Mouse (Mus musculus) MEL (cell line): ENCODE results near the gene Ogg1.

Experiments used
- CTCF ChIP-seq, 3 experiments: IDR thresholded peaks in 2 of 3; conservative IDR thresholded peaks in 1 of 3; 2 replicates each; pipeline ENCODE4 v1.5.1; 2011 to 2012; ENCODE audit warnings: low read length in 3 of 3, low read depth in 2 of 3, mild to moderate bottlenecking in 2 of 3, improper control_type of control experiment in 1 of 3, inconsistent platforms in 1 of 3, mixed read lengths in 1 of 3, moderate library complexity in 1 of 3; ENCODE audit not compliant: control insufficient read depth in 1 of 3, insufficient read depth in 1 of 3, poor library complexity in 1 of 3, severe bottlenecking in 1 of 3
- MAZ ChIP-seq: IDR thresholded peaks from 2 replicates; pipeline ENCODE4 v1.6.1; 2012; ENCODE audit warnings: low read depth, mild to moderate bottlenecking, inconsistent platforms, low read length, improper control_type of control experiment
- NRF1 ChIP-seq: IDR thresholded peaks from 2 replicates; pipeline ENCODE4 v1.6.1; 2014; ENCODE audit warnings: low read depth, mild to moderate bottlenecking, inconsistent platforms, low read length, improper control_type of control experiment, moderate library complexity; ENCODE audit not compliant: poor library complexity, insufficient read depth, severe bottlenecking
- POLR2A ChIP-seq, 2 experiments: IDR thresholded peaks; 2 replicates each; pipeline ENCODE4 v1.6.1; 2011 to 2012; ENCODE audit warnings: low read length in 2 of 2, mild to moderate bottlenecking in 2 of 2, control low read depth in 1 of 2, improper control_type of control experiment in 1 of 2, low read depth in 1 of 2, moderate library complexity in 1 of 2; ENCODE audit not compliant: control insufficient read depth in 1 of 2, insufficient read depth in 1 of 2, poor library complexity in 1 of 2
- TAL1 ChIP-seq: IDR thresholded peaks from 2 replicates; pipeline ENCODE4 v1.6.1; 2012; ENCODE audit warnings: mild to moderate bottlenecking, inconsistent platforms, low read length, moderate library complexity, mixed read lengths
- UBTF ChIP-seq: IDR thresholded peaks from 2 replicates; pipeline ENCODE4 v1.6.1; 2012; ENCODE audit warnings: low read depth, mild to moderate bottlenecking, inconsistent platforms, low read length, improper control_type of control experiment, moderate library complexity, borderline replicate concordance; ENCODE audit not compliant: insufficient read depth
- USF1 ChIP-seq: IDR thresholded peaks from 2 replicates; pipeline ENCODE4 v1.6.1; 2014; ENCODE audit warnings: low read depth, mild to moderate bottlenecking, inconsistent platforms, low read length, improper control_type of control experiment, moderate library complexity

DNA sequence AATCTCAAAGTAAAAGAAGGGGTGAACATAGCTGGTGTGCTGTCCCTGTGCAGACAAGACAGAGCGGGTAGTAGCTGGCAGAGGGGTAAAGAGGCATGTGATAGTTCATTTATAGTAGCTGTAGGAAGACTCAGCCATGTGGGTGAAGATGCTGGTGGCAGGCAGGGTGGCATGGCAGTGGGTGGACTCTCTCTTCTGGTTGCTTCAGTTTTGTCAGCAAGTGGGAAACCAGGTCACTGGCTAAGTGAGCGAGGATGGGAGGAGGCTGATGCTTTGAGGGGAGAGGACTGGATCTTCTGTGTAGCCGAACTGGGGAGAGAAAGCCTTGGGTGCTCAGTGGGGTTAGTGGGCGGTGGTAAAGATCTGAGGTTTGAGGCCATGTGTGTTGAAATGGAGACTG lies 39.5 kb upstream of the Ogg1 start:
- TF ChIP-seq POLR2A (IDR thresholded peaks at IDR 0.05; ENCODE audit: control insufficient read depth in 1 of 2, insufficient read depth in 1 of 2, low read depth in 1 of 2, low read length in 2 of 2, poor library complexity in 1 of 2) (no peak), USF1 (no peak), NRF1 (no peak), MAZ (no peak), UBTF (no peak), CTCF (IDR thresholded peaks at IDR 0.05 in 2 of 3, conservative IDR thresholded peaks at IDR 0.05 in 1 of 3; ENCODE audit: control insufficient read depth in 1 of 3, insufficient read depth in 1 of 3, low read depth in 2 of 3, low read length in 3 of 3, poor library complexity in 1 of 3, severe bottlenecking in 1 of 3) (no peak), TAL1 (no peak)
